Mouse (Mus musculus): ENCODE measurements around the gene Smim9. TPM values are rescaled to one million over a fixed set of nuclear protein-coding genes. Genes with fewer than 3 reads are reported as not detected.

The Smim9 gene
- polyA plus RNA-seq, 1 experiment from 2014 or later: not detected

GRCm38 (mm10) chrX:75126893-75127292 lies 36.7 kb downstream of the Smim9 start:
- no peaks in the 10 kb centered on the region for H3K4me1 ChIP-seq (replicated peaks)
- H3K27me3 ChIP-seq: no peaks in the 10 kb centered on the region
- no peaks in the 10 kb centered on the region for H3K36me3 ChIP-seq
- no peak overlapping the region for H3K4me2 ChIP-seq
- H3K4me3 ChIP-seq: no peak overlapping the region
- no peaks in the 10 kb centered on the region for H3K9me3 ChIP-seq
- no peak overlapping the region for H3K9ac ChIP-seq
- ATAC-seq (ENCODE audit: low FRiP score): no peak
- no peak overlapping the region for H3K27ac ChIP-seq

DNA sequence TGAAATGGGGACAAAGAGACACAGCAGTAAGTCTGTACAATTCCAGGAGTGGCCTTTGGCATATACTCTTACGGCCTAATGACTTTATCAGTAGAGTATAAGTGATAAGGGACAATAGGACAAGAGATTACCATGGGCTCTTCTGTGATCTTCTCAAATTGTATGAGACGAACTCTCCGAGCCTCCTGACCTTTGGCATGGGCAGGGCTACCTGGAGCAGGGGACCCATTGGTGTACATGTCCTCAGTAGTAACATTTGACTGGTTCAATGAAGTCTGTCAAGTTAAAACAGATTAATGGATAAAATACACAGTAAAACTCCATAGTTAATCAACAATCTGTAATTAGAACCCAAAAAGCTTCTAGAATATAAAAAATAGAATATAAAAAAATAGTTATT lies 38.0 kb downstream of the Smim9 start:
- ATAC-seq (ENCODE audit: low FRiP score): no peak
- no peaks in the 10 kb centered on the region for H3K27me3 ChIP-seq
- WGBS: 95% methylated on average over 3 of the region's 3 CpGs
- H3K27ac ChIP-seq: no peak overlapping the region
- no peak overlapping the region for H3K4me2 ChIP-seq
- no peak overlapping the region for H3K9ac ChIP-seq
- H3K36me3 ChIP-seq: no peaks in the 10 kb centered on the region
- H3K9me3 ChIP-seq: no peaks in the 10 kb centered on the region
- H3K4me1 ChIP-seq (replicated peaks): no peaks in the 10 kb centered on the region
- H3K4me3 ChIP-seq: no peak overlapping the region

DNA sequence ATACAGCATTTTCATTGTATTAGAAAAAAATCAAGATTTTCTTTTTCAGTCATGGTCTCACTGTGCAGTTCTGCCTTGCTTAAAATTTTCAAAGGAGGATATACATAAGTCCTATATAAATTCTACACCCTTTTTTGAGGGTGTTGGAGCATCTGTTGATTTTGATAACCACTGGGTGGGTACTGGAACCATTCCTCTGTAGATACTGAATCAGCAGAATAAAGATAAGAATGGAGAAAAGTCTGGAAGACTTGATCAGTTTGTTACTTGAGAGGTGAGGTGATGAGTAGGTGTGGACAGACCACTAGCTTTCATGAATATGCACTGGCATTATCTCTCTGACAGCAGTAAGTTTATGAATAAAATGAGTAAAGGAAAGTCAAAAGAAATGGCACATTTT lies 48.0 kb downstream of the Smim9 start:
- H3K9ac ChIP-seq: no peak overlapping the region
- no peaks in the 10 kb centered on the region for H3K9me3 ChIP-seq
- H3K27ac ChIP-seq: no peak overlapping the region
- ATAC-seq (ENCODE audit: low FRiP score): no peak
- peaks cover 7% of the 10 kb centered on the region; the same call in 1 of the 2 replicates for H3K36me3 ChIP-seq
- H3K4me3 ChIP-seq: no peak overlapping the region
- no peaks in the 10 kb centered on the region for H3K4me1 ChIP-seq (replicated peaks)
- H3K4me2 ChIP-seq: no peak overlapping the region
- no peaks in the 10 kb centered on the region for H3K27me3 ChIP-seq

- Histone ChIP-seq H3K4me2 (no peak overlapping the region), H3K27me3 (no peaks in the 10 kb centered on the region), H3K9ac (no peak overlapping the region), H3K36me3 (peaks cover 47% of the 10 kb centered on the region), H3K9me3 (no peaks in the 10 kb centered on the region), H3K27ac (no peak overlapping the region), H3K4me3 (no peak overlapping the region), H3K4me1 (replicated peaks) (peaks cover 5% of the 10 kb centered on the region)
- no peak for ATAC-seq (ENCODE audit: low FRiP score)
- 92% methylated on average over 6 of the region's 6 CpGs for WGBS
These were observed 61.3 kb downstream of the Smim9 start for GRCm38 (mm10) chrX:75102293-75102692.

- ATAC-seq (ENCODE audit: low FRiP score): no peak
- H3K36me3 ChIP-seq: peaks cover 20% of the 10 kb centered on the region; the same call in 1 of the 2 replicates
- no peaks in the 10 kb centered on the region for H3K27me3 ChIP-seq
- H3K4me3 ChIP-seq: no peak overlapping the region
- H3K9me3 ChIP-seq: no peaks in the 10 kb centered on the region
- H3K4me2 ChIP-seq: no peak overlapping the region
- H3K27ac ChIP-seq: no peak overlapping the region
- H3K9ac ChIP-seq: no peak overlapping the region
- 95% methylated on average over 8 of the region's 8 CpGs for WGBS
- peaks cover 9% of the 10 kb centered on the region for H3K4me1 ChIP-seq (replicated peaks)
These were observed 64.8 kb downstream of the Smim9 start for GRCm38 (mm10) chrX:75098799-75099198.

GRCm38 (mm10) chrX:75096163-75096770 lies 67.3 kb downstream of the Smim9 start:
- 0 out of 2 replicates have a peak, but pooled peaks have one; percentile 1 for ATAC-seq (ENCODE audit: low FRiP score)
- Histone ChIP-seq H3K27ac (peak overlapping the region; percentile 62), H3K4me2 (peak overlapping the region; percentile 61), H3K27me3 (no peaks in the 10 kb centered on the region), H3K4me1 (replicated peaks) (peaks cover 9% of the 10 kb centered on the region), H3K9me3 (no peaks in the 10 kb centered on the region), H3K36me3 (peaks cover 10% of the 10 kb centered on the region; the same call in 1 of the 2 replicates), H3K9ac (peak overlapping the region; percentile 69), H3K4me3 (peak overlapping the region; percentile 57)
- WGBS: 23% methylated on average over 23 of the region's 23 CpGs

Other genes starting within 250 kb of the Smim9 start
- gene Gab3, start 78.3 kb downstream of the Smim9 start, polyA plus RNA-seq (2015; fragmentation: Nextera tagmentation; extraction: Ambion mirVana): 2.5 and 2.6 TPM in 2 replicates
- 62.9 and 76.0 TPM in 2 replicates for gene Dkc1, start 67.9 kb downstream of the Smim9 start, polyA plus RNA-seq (2015; fragmentation: Nextera tagmentation; extraction: Ambion mirVana)
- gene Mpp1, start 32.8 kb downstream of the Smim9 start, polyA plus RNA-seq (2015; fragmentation: Nextera tagmentation; extraction: Ambion mirVana): 21.8 and 24.7 TPM in 2 replicates
- 38.5 and 40.3 TPM in 2 replicates for gene Fundc2, start 218.6 kb upstream of the Smim9 start, polyA plus RNA-seq (2015; fragmentation: Nextera tagmentation; extraction: Ambion mirVana)
- gene F8, start 218.8 kb upstream of the Smim9 start, polyA plus RNA-seq (2015; fragmentation: Nextera tagmentation; extraction: Ambion mirVana): 1.5 and 2.7 TPM in 2 replicates